Mouse (Mus musculus) ES-Bruce4 (cell line): Measurements from ENCODE around the gene Zfp316.

Experiments
- CTCF ChIP-seq: IDR thresholded peaks from one replicate; pipeline ENCODE4 v1.8.1; 2011; ENCODE audit warnings: low read depth, low read length
- EP300 ChIP-seq: IDR thresholded peaks from 2 replicates; pipeline ENCODE4 v1.6.1; 2011; ENCODE audit warnings: low read depth, low read length; ENCODE audit not compliant: insufficient read depth
- POLR2A ChIP-seq: IDR thresholded peaks from one replicate; pipeline ENCODE4 v1.8.1; 2011; ENCODE audit warnings: low read length; ENCODE audit not compliant: insufficient read depth

GRCm38 (mm10) chr5:143299686-143300085, 29.9 kb upstream of the Zfp316 start:
- TF ChIP-seq CTCF (peak; percentile 93), POLR2A (no peak), EP300 (no peak)
